Mouse (Mus musculus): ENCODE data around the gene Gspt2.
"Not testable (repeated sequence)": the region's sequence is repeated elsewhere in the genome, so short reads cannot be mapped to it uniquely, and the experiment has no call there.

- TF ChIP-seq CTCF (IDR thresholded peaks at IDR 0.05; ENCODE audit: low read depth); EP300 (optimal IDR thresholded peaks at IDR 0.05): not testable (repeated sequence)
These were observed 45.7 kb downstream of the Gspt2 start for GRCm38 (mm10) chrX:94681581-94681980.
